Mouse (Mus musculus) R1 (cell line): ENCODE measurements around the gene Rmdn3.
A peak's percentile ranks its signal among the peaks of the same experiment; 100 is the strongest.

Experiments
- DNase-seq: peaks from one replicate; pipeline ENCODE4 v3.0.0-alpha.2; 2018; ENCODE audit warnings: low read depth, low spot score

The Rmdn3 gene

DNA sequence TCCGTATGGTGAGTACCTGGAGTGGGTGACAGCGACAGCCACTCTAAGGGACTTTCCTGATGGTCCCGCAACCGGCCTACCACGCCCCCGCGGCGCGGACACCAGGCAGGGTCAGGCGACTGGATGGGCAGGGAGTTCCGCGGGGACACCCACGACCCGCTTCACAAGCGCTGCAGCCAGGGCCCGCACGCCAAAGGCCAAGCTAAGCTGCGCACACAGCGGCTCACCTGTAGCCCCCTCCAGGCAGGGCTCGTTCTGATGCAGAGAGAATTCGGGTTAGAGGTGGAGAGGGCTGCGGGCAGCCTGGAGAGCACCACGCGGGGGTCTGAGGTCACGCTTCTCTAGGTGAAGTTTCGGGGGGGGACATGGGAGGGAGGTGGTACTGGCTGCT is 11.0 kb upstream of the Rmdn3 start:
- peak; percentile 39 for DNase-seq

DNA sequence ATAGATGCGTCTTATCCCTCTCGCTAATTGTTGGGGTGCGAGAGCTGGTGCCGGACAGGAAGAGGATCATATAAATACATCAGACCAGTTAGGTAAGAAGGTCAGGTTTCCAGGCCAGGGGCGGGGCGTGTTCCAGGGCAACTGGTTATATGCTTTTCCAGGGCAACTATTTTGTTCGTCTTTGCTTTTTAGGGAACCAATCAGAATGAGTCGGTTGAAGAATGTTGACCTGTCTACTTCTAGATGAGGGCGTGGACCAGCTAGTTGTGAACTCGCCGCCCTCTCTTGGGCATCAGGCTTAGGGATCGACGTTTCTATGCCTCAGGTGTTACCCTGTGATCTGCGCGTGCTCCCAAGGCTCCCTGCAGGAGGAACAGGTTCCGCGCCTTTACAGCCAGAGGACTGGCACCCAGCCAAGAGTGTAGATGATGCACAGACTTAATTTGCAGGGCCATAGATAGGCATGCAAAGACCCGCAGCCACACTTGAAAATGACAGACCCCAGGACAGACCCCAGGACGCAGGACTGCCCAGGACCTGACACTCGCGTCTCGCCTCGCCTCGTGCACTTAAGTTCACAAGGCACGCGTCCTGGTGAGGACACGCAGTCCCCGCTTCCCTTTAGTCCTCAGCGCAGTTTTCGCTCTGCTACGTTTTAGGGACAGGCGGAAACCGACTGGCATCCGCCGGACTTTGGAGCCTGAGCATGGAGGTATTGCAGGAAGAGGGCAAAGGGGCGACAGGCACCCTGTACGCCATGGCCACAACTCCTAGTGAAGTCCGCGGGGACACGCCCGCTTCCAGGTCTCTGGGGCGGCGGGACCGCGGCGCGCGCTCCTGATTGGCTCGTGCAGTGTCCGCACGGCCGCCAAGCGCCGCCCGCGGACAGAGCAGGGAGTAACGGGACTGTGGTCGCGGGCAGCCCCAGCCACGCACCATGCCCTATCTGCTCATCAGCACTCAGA is 10.3 kb upstream of the Rmdn3 start, which contains the start of gene Gchfr:
TSS of gene Gchfr (plus strand) at position 873 of the 965 bp plus-strand sequence.
- DNase-seq = peak; percentile 79

DNA sequence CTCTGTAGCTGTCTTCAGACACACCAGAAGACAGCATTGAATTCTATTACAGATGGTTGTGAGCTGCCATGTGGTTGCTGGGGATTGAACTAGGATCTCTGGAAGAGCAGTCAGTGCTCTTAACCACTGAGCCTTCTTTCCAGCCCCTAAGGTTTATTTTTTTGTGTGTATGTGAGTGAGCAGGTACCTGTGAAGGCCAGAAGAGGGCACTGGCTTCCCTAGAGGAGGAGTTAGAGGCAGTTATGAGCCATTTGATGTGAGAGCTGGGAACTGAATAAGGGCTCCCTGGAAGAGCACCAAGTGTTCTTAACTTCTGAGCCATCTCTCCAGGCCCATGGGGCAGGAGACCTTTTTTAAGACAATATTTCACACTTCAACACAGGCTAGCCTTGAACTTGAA is 8.6 kb upstream of the Rmdn3 start:
- peak; percentile 72 for DNase-seq

DNA sequence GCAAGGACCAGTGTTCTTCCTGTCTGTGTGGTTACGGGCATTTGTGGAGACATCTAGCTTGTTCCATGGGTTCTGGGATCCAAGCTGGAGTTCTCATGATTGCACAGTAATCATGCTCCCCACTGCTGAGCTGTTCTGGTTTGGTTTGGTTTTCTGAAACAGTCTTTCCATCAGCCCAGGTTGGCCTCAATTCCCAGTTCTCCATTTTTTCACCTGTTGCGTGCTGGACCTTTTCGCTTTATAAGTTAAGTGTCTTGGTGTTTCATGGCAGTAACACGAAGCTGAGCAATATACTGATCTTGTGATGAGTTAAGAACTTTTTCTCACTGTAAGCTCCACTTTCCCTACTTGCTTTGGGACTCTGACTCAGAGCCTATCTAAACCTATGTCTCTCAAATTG is 7.2 kb upstream of the Rmdn3 start:
- DNase-seq = no peak

DNA sequence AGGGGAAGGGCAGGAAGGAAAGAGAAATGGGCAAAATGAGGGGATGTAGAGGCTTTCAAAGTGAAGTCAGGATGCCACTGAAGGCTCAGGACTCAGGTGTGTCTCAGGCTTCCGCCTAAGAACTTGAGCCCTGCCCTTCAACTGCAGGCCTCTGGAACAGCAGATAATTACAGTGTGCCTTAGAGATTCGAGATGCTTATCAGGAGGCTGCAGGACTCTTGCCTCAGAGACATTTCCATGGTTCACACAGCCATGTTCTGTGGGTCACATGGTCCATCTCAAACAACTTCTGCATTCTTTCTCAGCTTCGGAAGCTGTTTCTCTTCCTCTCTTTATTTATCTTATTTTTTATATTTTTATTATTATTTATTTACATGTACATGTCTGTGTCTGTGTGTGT is 6.3 kb upstream of the Rmdn3 start:
- DNase-seq = no peak

DNA sequence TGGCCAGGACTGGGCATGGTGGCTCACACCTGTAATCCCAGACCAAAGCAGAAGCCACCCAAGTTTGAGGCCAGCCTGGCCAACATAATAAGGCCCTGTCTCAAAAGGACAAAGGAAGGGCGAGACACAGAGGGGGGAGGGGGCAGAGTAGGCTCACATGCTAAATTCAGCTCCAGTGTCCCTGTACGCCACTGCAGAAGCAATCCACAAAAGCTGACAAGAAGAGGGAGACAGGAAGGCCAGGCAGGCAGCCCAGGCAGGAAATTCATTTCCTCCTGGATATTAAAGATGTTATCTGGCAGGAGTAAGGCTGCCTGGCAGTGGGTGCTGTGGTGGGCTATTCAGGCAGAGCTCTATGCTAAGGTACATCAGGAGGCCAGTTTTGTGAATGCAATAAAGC is 4.4 kb upstream of the Rmdn3 start:
- no peak for DNase-seq

DNA sequence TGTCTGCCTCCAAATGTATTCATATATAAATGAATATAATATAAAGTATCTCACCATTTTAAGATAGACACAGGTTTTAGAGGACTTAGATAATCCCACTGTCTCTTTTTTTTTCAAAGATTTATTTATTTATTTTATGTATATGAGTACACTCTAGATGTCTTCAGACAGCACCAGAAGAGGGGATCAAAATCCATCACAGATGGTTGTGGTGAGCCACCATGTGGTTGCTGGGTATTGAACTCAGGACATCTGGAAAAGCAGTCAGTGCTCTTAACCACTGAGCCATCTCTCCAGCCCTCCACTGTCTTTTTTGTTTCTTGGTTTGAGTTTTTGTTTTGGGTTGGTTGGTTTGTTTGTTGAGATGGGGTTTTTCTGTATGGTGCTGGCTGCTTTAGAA is 1.0 kb upstream of the Rmdn3 start:
- no peak for DNase-seq

DNA sequence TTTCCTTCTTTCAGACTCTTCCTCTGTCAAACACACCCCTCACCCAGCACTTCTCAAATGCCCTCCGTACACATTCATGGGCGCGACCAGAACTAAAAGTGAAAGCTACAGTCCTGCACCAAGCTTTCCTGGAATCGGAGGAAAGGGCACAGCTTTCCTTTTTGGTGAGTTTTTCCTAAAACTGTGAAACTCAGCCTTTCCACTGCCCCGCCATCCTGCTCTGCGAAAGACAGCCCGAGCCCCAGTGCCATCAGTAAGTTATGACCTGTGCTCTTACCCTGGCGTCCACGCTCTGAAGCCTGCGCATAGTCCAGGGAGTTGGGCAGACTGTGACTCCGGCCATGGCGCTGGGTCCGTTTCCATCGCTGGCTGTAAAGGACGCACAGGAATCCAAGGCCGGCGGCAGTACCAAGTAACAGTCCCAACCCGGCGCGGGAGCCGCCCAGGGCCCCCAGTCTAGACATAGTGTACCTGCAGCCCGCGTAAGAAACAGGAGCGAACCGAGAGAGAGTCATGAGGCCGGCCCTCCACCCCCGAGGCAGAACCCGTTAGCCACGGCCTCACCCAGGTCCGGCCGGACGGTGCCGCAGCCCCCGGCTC is 653 bp downstream of the Rmdn3 start:
- no peak for DNase-seq

DNA sequence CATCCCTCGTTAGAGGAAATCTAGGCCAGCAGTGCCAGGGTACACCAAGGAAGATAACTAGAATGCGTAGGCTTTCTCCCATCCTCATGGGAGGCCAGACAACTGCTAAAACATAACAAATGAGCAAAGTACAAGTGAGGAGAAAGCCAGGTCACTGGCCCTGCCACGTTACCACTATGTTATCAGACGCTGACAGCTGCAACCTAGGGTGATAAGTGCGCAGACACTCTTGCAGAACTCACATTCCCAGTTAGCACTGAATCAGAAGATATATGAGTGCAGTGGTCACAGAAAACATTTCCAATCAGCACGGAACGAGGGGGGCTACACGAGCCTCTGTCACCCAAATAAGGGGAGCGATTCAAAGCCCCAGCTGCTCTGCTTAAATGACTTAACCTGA is 1.4 kb downstream of the Rmdn3 start:
- DNase-seq = no peak

DNA sequence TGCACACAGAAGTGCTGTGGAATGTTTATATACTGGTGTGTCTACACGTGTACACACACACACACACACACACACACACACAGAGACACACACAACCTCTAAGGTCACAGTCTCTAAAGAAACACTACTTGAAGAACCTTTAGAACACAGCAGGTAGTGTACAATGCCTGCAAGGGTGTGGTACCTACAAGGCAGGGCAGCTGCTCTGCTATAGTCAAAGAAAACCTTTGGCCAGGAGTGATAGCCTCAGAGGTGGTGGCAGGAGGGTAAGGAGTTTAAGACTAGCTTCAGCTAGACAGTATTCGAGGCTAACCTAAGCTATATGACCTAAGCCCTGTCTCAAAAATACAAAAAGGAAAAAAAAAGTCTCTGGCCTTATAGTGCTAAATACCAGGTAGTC is 2.2 kb downstream of the Rmdn3 start:
- no peak for DNase-seq

DNA sequence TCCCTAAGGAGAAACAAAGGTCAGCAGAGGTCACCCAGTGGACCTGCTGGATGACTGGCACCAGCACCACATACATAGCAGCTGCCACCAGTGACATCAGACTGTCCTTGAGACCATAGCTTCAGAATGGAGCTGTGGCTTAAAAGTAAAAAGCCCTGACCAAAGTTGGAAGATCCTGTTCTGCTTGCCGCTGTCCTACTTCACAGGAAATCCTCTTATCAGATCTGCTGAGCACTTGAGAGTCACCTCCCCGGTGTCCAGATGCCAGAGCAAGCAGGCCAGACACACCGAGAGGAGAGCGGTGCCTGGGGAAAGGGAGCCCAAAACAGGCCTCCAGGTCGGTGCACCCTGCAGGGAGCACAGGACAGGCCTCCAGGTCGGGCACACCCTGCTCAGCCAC is 4.6 kb downstream of the Rmdn3 start:
- no peak for DNase-seq

DNA sequence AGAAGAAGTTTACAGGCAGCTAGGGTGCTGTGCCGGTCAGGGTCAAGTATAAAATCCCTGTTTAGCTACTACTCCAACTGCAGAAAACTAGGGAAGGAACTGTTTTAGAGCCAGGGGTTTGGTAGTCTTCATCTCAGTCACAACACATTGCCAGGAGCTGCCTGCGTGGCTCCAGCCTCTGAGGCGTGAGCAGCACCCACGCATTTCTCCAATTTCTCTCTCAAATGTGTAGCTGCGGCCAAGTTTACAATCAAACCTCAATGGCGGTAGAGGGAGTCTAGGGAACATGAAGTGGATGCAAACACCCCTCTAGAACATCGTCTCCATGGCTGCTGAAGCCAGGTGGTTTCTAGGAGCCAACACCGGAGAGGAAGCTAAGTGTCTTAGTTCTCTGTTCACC is 9.1 kb downstream of the Rmdn3 start:
- DNase-seq = no peak

DNA sequence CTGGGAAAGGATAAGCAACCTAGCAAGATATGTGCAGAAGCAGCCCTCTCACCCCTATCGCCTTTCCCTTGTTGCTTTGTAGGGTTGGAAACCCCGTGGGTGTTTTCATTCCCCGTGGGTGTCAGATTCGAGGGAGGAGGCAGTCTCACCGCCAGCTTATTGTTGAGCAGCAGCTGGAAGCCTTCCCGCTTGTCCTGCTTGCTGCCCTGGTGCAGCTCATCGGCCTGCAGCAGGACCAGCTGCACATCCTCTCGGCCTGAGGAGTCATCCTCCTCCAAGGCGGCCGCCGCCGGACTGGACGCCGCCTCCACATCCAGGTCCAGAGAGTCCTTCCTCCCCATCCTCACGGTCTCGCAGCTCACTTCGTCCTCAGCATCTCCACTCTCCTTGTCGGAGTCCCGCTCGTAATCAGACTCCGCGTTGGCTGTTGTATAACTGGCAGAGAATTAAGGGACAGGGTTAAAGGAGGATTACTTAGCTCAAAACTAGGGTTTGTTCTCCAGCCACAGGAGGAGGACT is 9.6 kb downstream of the Rmdn3 start:
- DNase-seq = peak; percentile 20

DNA sequence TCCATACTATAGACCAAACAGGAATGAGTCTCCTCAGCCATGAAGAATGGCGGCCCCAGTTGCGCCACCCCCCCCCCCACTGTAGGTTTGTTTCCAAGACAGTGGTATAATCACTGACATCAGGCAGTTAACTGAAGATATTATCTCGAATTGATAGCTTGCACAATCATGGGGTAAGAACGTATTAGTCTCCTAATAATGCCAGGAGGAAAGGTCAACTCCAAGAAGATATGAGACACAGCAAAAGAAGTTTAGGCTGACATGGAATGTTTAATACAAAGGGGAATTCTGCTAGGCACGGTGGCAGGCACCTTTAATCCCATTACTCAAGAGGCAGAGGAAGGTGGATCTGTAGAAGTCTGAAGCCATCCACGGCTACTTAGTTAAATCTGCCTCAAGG is 10.4 kb downstream of the Rmdn3 start:
- DNase-seq = no peak

DNA sequence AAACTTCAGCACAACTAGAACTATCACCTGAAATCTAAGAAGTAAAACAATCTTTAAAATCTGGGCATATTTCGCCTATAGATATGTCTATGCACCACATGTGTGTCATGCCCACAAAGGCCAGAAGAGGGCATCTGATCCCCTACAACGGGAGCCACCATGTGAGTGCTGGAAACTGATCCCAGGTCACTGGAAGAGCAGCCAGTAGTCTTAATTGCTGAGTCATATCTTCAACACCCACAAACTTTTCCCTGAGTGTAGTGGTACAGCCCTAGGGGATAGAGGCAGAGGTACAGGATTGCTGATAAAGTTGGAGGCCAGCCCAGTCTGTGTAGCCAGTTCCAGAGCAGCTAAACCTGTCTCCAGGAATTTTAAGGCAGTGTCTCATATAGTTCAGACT is 11.6 kb downstream of the Rmdn3 start:
- DNase-seq = peak; percentile 88

DNA sequence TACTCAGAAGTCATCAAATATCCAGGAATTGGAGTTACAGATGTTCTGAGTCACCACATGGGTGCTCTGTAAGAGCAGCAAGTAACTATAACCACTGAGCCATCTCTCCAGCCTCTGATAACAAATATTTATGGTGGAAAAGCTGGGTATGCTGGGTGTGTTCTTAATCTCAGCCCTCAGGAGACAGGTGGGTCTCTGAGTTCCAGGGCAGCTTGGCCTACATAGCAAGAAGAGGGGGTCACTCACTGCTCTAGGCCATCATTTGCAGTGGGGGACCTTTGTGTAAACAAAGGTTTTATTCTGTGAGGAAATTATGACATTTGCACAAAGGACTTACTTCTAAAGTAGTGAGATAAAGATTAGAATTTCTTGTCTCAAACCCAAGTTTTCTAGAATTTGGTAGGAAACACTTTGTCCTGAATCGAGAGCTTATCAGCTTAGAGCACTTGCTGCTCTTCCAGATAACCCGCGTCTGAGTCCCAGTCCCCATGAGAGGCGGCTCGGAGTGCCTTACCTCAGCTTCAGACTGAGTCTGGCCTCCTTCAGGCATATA is 20.4 kb downstream of the Rmdn3 start:
- DNase-seq = no peak

DNA sequence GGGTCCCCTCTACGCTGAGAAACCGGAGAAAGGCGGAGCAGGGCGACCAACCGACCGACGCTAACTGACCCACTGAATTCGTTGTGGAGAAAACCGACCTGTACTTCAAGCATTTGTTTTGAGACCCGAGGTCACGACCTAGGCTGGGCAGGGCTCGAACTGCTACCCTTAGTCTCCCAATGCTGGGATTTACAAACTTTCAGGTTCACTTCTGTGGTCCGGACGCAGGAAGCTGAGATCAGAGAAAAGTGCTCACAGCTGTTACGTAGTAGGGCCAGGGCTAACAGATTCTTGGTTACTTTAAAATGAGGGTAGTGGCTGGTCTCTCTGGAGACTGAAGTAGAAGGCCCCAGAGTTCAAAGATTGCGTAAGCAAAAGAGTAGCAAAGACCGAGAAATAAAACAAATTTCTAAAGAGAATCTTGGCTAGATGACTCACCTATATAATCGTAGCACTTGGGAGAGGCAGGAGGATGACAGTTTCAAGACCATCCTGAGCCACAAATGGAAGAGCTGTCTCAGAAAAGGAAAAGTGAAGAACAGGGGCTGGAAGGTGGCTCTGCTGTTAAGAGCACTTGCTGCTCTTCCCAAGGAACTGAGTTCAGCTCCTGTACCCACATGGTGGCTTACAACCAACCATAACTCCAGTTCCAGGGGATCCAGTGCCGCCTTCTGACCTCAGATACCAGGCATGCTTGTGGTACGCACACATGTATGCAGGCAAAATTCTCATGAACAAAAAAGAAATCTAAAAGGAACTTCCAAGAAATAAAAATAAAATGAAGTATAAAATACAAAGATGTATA is 43.5 kb downstream of the Rmdn3 start:
- peak; percentile 60 for DNase-seq

DNA sequence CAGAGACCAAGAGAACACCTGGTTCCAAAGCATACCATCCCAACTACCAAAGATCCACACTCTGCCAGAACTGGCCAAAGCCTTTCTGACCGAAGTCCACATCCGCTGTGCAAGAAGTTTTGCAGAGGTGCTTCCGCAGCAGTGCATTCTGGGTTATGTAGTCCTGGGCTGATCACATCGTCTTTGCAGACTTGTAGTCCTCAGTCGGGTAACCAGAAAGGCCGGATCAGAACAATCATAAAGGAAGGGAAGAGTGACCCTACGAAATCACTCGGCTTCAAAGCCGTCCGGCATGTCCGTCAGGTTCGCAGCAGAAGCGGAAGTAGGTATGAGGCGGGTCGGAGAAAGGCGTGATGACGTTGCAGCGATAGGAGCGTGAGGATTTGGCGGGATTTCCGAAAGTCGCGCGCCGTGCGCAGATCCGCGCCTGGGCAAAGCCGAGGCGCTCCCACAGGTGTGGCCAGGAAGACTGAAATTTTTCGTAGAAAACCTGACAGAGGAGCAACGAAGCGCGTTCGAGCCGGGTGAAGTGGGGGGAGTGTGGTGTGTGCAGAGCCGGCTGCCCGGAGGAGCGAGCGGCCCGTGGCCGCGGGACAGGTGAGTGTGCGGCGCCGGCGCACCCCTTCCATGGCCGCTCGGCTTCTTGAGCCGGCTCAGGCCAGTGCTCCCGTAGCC is 44.3 kb downstream of the Rmdn3 start, which contains the start of gene Rad51:
TSS of gene Rad51 (plus strand) at position 356 of the 675 bp plus-strand sequence.
- peak; percentile 94 for DNase-seq

DNA sequence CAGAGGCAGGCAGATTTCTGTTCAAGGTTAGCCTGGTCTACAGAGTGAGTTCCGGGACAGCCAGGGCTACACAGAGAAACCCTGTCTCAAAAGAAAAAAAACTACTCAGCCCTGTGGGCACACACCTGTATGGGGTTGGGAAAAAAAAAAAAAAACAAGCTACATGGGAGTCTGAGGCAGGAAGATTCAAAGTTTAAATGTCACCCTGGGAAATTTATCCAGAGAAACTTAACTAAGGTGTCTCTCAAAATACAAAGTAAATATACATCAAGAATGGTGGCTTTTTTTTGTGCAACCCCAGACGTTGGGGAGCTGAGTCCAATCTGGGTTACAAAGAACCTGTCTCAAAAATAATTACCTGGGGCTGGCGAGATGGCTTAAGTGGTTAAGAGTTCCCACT is 45.8 kb downstream of the Rmdn3 start:
- DNase-seq = no peak

DNA sequence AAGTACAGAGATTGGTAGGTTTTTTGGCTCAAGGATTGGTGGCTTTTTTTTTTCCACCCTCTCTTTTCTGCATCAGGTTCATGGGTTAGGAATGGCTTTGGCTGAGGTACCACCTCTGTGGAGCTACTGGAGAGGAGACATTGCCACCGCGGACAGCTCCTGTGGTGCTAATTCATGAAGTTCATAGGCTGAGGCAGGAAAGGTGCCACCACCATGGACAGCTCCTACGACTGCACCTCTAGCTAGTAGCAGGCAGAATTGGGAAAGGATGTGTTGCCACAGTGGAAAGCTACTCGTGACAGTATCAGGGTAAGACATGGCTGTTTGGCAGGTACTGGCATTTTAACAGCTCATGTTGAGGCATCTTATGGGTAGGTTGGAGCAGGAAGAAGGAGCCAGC is 48.3 kb downstream of the Rmdn3 start:
- DNase-seq = peak; percentile 88

DNA sequence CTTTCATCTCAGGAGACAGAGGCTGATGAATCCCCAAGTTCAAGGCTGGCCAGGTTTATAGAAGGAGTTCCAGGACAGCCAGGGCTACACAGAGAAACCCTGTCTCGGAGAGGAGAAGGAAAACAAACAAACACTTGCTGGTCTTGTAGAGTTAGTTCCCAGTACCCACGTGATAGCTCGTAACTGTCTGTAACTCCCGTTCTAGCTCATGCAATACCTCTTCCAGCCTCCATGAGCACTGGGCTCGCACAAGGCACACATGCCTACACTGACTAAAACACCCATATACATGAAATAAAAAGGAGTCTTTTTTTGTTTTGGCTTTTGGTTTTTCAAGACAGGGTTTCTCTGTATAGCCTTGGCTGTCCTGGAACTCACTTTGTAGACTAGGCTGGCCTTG is 50.3 kb downstream of the Rmdn3 start:
- DNase-seq = peak; percentile 77
